In the genomic region with DNA sequence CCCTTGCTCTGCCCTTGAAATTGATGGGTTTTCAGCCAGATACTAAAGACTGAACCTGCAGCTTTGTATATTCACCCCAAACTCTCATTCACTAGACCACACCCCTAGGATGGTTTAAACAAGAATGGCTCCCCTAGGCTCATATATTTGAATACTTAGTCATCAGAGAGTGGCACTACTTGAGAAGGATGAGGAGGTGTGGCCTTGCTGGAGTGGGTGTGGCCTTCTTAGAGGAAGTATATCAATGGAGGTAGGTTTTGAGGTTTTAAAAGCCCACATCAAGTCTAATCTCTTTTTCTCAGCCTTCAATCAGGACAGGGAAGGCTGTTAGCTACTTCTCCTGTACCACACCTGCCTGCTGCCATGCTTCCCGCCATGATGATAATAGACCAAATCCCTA, we compare ENCODE assay signal across 23 mouse cellular contexts. TPM values are rescaled to one million over a fixed set of nuclear protein-coding genes. Genes with fewer than 3 reads are reported as not detected.
DNase-seq lines count a peak whose midpoint lies in the region; ATAC-seq and TF ChIP-seq lines count a peak whose summit lies in the region.
"Had no signal": no experiment of that assay in that cellular context is flagged by ENCODE, and none has a peak within 500 bp of the region (broad histone marks: within the 10 kb centered on the region; RNA-seq: fewer than 3 reads in every experiment).

No protein-coding gene starts in this region.

- no peaks in the 10 kb centered on the region for H3K27me3 ChIP-seq in hindbrain, postnatal 0 days (ENCODE audit: insufficient read depth, low read length)
- no peaks in the 10 kb centered on the region for H3K27me3 ChIP-seq in hindbrain, embryonic 13.5 days
- H3K27me3 ChIP-seq: embryonic facial prominence, embryonic 15.5 days; hindbrain, embryonic 15.5 days had no signal

- peak; percentile 50 to 52 for DNase-seq in B cell, adult 2 months
- DNase-seq in ES-CJ7 (ENCODE audit: low read depth, low spot score) (peak; percentile 67), ZHBTc4 (ENCODE audit: low read depth, low spot score) (peak; percentile 61)
- DNase-seq in hindbrain, postnatal 0 days (ENCODE audit: low spot score): no peak
- DNase-seq in thymus, postnatal 14 days: no peak
- DNase-seq: adrenal gland, adult 2 months; adrenal gland, postnatal 25 days; cerebellum, adult 2 months; cerebellum, postnatal 10 days; embryo, embryonic 11 days; gastrocnemius, adult 2 months; gastrocnemius, postnatal 25 days; heart, postnatal 14 days; kidney, adult 11 months had no signal

- no peak overlapping the region for H3K9ac ChIP-seq in hindbrain, postnatal 0 days (replicated peaks; ENCODE audit: low read length)
- H3K9ac ChIP-seq in hindbrain, embryonic 13.5 days: no peak overlapping the region
- H3K9ac ChIP-seq: embryonic facial prominence, embryonic 15.5 days; hindbrain, embryonic 15.5 days had no signal

- H3K9me3 ChIP-seq in hindbrain, postnatal 0 days (ENCODE audit: low read length): no peaks in the 10 kb centered on the region
- H3K9me3 ChIP-seq in hindbrain, embryonic 13.5 days: no peaks in the 10 kb centered on the region
- H3K9me3 ChIP-seq: embryonic facial prominence, embryonic 15.5 days; forebrain, embryonic 10.5 days; heart, embryonic 10.5 days; hindbrain, embryonic 15.5 days had no signal

- no peaks in the 10 kb centered on the region for H3K36me3 ChIP-seq in hindbrain, postnatal 0 days (ENCODE audit: insufficient read depth, low read length)
- H3K36me3 ChIP-seq in hindbrain, embryonic 13.5 days: peaks cover 30% of the 10 kb centered on the region

- WGBS in hindbrain, postnatal 0 days: 100% methylated on average over 1 of the region's 1 CpGs
- 100% methylated on average over 1 of the region's 1 CpGs for WGBS in hindbrain, embryonic 13.5 days

- H3K4me1 ChIP-seq in hindbrain, postnatal 0 days (ENCODE audit: insufficient read depth, low read length): peaks cover 2% of the 10 kb centered on the region; the same call in 1 of the 2 replicates
- peaks cover 14% of the 10 kb centered on the region for H3K4me1 ChIP-seq in hindbrain, embryonic 13.5 days (replicated peaks)

- TF ChIP-seq CTCF in hindbrain, postnatal 0 days (IDR thresholded peaks at IDR 0.05; ENCODE audit: low read depth): no peak

- H3K27ac ChIP-seq in hindbrain, postnatal 0 days: no peak overlapping the region
- no peak overlapping the region for H3K27ac ChIP-seq in hindbrain, embryonic 13.5 days
- H3K27ac ChIP-seq: embryonic facial prominence, embryonic 15.5 days; forebrain, embryonic 10.5 days; heart, embryonic 10.5 days; hindbrain, embryonic 10.5 days; hindbrain, embryonic 15.5 days had no signal

- no peak overlapping the region for H3K4me3 ChIP-seq in hindbrain, postnatal 0 days (ENCODE audit: low read length)
- H3K4me3 ChIP-seq in hindbrain, embryonic 13.5 days: no peak overlapping the region
- H3K4me3 ChIP-seq: embryonic facial prominence, embryonic 15.5 days; erythroblast, embryonic 14.5 days; forebrain, embryonic 10.5 days; gastrocnemius, adult 2 months; heart, embryonic 10.5 days; hindbrain, embryonic 10.5 days; hindbrain, embryonic 15.5 days had no signal

- no peak overlapping the region for H3K4me2 ChIP-seq in hindbrain, postnatal 0 days (ENCODE audit: low read depth, low read length)
- no peak overlapping the region for H3K4me2 ChIP-seq in hindbrain, embryonic 13.5 days
- H3K4me2 ChIP-seq: embryonic facial prominence, embryonic 15.5 days; hindbrain, embryonic 15.5 days had no signal

- no peak for ATAC-seq in hindbrain, postnatal 0 days
- no peak for ATAC-seq in hindbrain, embryonic 13.5 days (ENCODE audit: low FRiP score)
- ATAC-seq: forebrain, embryonic 14.5 days; inflammation-experienced regulatory T-cells, adult 6 months had no signal

RNA-seq across cellular contexts. Expression of a gene that starts 8.8 kb away (rescaled TPM):
- 126 and 161 TPM in 2 replicates for total RNA-seq in hindbrain, postnatal 0 days (2014; rRNA removed)
- 152 and 158 TPM in 2 replicates for polyA plus RNA-seq in hindbrain, postnatal 0 days (2015; fragmentation: Nextera tagmentation; extraction: Ambion mirVana)
- 237 and 256 TPM in 2 replicates for polyA plus RNA-seq in hindbrain, embryonic 13.5 days (2015; fragmentation: Nextera tagmentation; extraction: Ambion mirVana)

Comparison
In these comparisons a context has a peak if more than half of its experiments do, and no peak if none do; other contexts are left out.
1. DNase-seq: peak in B cell, adult 2 months (2 of 2), ES-CJ7 (single experiment) and ZHBTc4 (single experiment); none in hindbrain, postnatal 0 days (single experiment) and thymus, postnatal 14 days (single experiment).